Mouse (Mus musculus): ENCODE results near the gene Cavin3. TPM values are rescaled to one million over a fixed set of nuclear protein-coding genes. Genes with fewer than 3 reads are reported as not detected.

Gene Cavin3
- polyA plus RNA-seq, 1 experiment from 2014 or later = 19.8 TPM

DNA sequence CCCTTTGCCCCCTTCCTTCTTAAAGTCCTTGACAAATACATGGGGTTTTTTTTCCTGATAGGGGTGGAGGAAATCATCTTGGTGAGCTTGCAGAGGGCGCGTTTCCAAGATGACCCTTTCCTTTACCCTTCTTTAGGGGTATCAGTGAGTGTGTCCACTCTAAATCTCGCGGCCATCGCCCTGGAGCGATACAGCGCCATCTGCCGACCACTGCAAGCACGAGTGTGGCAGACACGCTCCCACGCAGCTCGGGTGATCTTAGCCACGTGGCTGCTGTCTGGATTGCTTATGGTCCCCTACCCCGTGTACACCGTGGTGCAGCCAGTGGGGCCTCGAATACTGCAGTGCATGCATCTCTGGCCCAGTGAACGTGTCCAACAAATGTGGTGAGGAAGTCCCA lies 48.2 kb downstream of the Cavin3 start:
- H3K4me1 ChIP-seq = no peaks in the 10 kb centered on the region
- H3K36me3 ChIP-seq = no peaks in the 10 kb centered on the region
- WGBS = 85% methylated on average over 17 of the region's 17 CpGs
- H3K9me3 ChIP-seq (replicated peaks) = no peaks in the 10 kb centered on the region
- DNase-seq (ENCODE audit: low spot score) = no peak
- no peaks in the 10 kb centered on the region; the same call in 1 of the 2 replicates for H3K27me3 ChIP-seq (ENCODE audit: low read depth, poor library complexity, severe bottlenecking)
- H3K27ac ChIP-seq (replicated peaks) = no peak overlapping the region
- no peak overlapping the region for H3K4me3 ChIP-seq

DNA sequence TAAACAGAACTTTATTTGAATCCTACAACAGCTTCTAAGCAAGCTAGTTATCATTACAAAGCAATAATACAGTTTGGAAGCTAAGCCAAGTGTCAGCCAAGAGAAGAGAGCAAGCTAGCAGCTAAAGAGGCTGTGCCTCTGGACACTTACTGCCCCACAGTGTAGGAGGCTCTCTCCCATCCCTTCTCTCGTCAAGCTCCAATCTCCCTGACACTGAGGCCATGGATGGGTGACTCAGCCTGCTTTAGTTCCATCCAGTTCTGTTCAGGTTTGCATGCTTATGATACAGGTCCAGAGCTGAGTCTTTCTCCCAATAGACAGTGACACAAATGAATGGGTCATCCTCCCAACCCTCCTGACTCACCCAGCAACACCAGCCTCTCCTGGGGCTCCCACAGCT lies 50.0 kb downstream of the Cavin3 start:
- Histone ChIP-seq H3K36me3 (no peaks in the 10 kb centered on the region), H3K27ac (replicated peaks) (no peak overlapping the region), H3K4me3 (no peak overlapping the region), H3K27me3 (ENCODE audit: low read depth, poor library complexity, severe bottlenecking) (peaks cover 13% of the 10 kb centered on the region), H3K9me3 (replicated peaks) (no peaks in the 10 kb centered on the region), H3K4me1 (no peaks in the 10 kb centered on the region)
- no peak for DNase-seq (ENCODE audit: low spot score)
- 54% methylated on average over 1 of the region's 1 CpGs for WGBS

Other genes with a start within 250 kb of the Cavin3 start
- gene Olfr688, start 194.2 kb downstream of the Cavin3 start, polyA plus RNA-seq (2016; fragmentation: Nextera tagmentation; extraction: Ambion mirVana) = not detected in 2 replicates
- gene Olfr689, start 171.1 kb downstream of the Cavin3 start, polyA plus RNA-seq (2016; fragmentation: Nextera tagmentation; extraction: Ambion mirVana) = 0.02 TPM in 1 of 2 replicates, not detected in the other
- not detected in 2 replicates for gene Olfr690, start 148.2 kb downstream of the Cavin3 start, polyA plus RNA-seq (2016; fragmentation: Nextera tagmentation; extraction: Ambion mirVana)
- gene Olfr691, start 140.0 kb downstream of the Cavin3 start, polyA plus RNA-seq (2016; fragmentation: Nextera tagmentation; extraction: Ambion mirVana) = not detected in 2 replicates
- not detected in 2 replicates for gene Olfr692, start 114.1 kb downstream of the Cavin3 start, polyA plus RNA-seq (2016; fragmentation: Nextera tagmentation; extraction: Ambion mirVana)
- gene Gm5901, start 107.3 kb downstream of the Cavin3 start, polyA plus RNA-seq (2016; fragmentation: Nextera tagmentation; extraction: Ambion mirVana) = not detected in 2 replicates
- 38.6 and 39.3 TPM in 2 replicates for gene Fam160a2, start 82.2 kb downstream of the Cavin3 start, polyA plus RNA-seq (2016; fragmentation: Nextera tagmentation; extraction: Ambion mirVana)
- 0.12 TPM in 1 of 2 replicates, not detected in the other for gene Cnga4, start 77.7 kb downstream of the Cavin3 start, polyA plus RNA-seq (2016; fragmentation: Nextera tagmentation; extraction: Ambion mirVana)
- gene Cckbr, start 56.6 kb downstream of the Cavin3 start, polyA plus RNA-seq (2016; fragmentation: Nextera tagmentation; extraction: Ambion mirVana) = 0.20 and 0.27 TPM in 2 replicates
- 34.2 and 41.7 TPM in 2 replicates for gene Smpd1, start 72.1 kb upstream of the Cavin3 start, polyA plus RNA-seq (2016; fragmentation: Nextera tagmentation; extraction: Ambion mirVana)
- gene Apbb1, start 99.4 kb upstream of the Cavin3 start, polyA plus RNA-seq (2016; fragmentation: Nextera tagmentation; extraction: Ambion mirVana) = 112 and 134 TPM in 2 replicates
- gene Hpx, start 117.8 kb upstream of the Cavin3 start, polyA plus RNA-seq (2016; fragmentation: Nextera tagmentation; extraction: Ambion mirVana) = 0.07 and 0.17 TPM in 2 replicates
- gene Trim3, start 151.3 kb upstream of the Cavin3 start, polyA plus RNA-seq (2016; fragmentation: Nextera tagmentation; extraction: Ambion mirVana) = 30.3 and 36.0 TPM in 2 replicates
- gene Timm10b, start 157.8 kb upstream of the Cavin3 start, polyA plus RNA-seq (2016; fragmentation: Nextera tagmentation; extraction: Ambion mirVana) = 164 TPM in 2 replicates
- gene Arfip2, start 158.1 kb upstream of the Cavin3 start, polyA plus RNA-seq (2016; fragmentation: Nextera tagmentation; extraction: Ambion mirVana) = 57.5 and 67.3 TPM in 2 replicates
- gene Gm45799, start 158.3 kb upstream of the Cavin3 start, polyA plus RNA-seq (2016; fragmentation: Nextera tagmentation; extraction: Ambion mirVana) = 8.1 and 12.0 TPM in 2 replicates
- gene Dnhd1, start 168.5 kb upstream of the Cavin3 start, polyA plus RNA-seq (2016; fragmentation: Nextera tagmentation; extraction: Ambion mirVana) = 0.40 and 0.41 TPM in 2 replicates

Data from midbrain, embryonic 10.5 days (tissue).